Mouse (Mus musculus) megakaryocyte progenitor cell, adult 5-6 weeks (primary cell): ENCODE results near the gene Ccdc42. TPM values are rescaled to one million over a fixed set of nuclear protein-coding genes. Genes with fewer than 3 reads are reported as not detected.

Source experiments
- ATAC-seq: replicated peaks from 2 replicates; pipeline ENCODE4 v1.8.0; 2016; ENCODE audit warnings: mild to moderate bottlenecking, moderate TSS enrichment, inconsistent platforms; ENCODE audit not compliant: poor library complexity
- total RNA-seq, 2 experiments: library from RNA; stranded (forward) in 1 of 2; stranded (reverse) in 1 of 2; fragments of 157-497, 149-512 nt in 1 of 2; fragments of 200-1000 nt in 1 of 2; gene quantifications; 2 replicates each; pipeline versions ENCODE4 v1.2.3 to v1.2.4; 2015 to 2017

The Ccdc42 gene
- total RNA-seq (2015) (not detected in 2 replicates), total RNA-seq (2017) (not detected in 2 replicates)

DNA sequence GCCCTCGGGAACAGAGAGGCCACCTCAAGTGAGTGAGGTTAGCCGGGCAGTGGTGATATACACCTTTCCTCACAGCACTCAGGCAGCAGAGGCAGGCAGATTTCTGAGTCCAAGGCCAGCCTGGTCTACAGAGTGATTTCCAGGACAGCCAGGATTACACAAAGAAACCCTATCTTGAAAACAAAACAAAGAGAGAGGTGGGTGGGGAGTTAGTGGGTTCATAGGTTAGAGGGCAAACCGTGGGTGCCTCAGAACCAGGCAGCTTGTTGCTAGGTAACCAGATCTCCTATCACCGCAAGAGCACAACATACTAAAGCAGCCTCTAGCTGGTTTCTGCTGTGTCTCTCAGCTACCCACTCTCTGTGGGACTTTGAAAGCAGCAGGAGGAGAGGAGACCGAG, at the start of gene Ccdc42:
Gene Ccdc42, plus strand, starts transcription at position 301 of the 400 bp plus-strand sequence.
- no peak for ATAC-seq

DNA sequence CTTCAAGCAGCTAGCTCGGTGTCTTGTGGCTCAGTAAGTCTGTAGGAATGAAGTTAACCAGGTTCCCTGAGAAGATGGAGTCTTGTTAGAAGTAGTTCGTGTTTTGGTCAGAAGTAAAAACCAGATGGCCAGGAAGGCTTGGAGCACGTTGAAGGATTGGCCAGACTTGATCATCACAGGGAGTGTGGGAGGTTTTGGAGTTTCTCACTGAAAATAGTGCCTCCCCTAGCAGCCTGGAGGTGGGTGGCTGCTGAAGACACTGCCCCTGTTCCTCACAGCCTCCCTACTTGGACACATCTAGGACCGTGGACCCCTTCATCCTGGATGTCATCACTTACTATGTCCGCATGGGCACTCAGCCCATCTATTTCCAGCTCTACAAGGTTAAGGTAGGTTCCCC, 47.2 kb upstream of the Ccdc42 start:
- no peak for ATAC-seq

DNA sequence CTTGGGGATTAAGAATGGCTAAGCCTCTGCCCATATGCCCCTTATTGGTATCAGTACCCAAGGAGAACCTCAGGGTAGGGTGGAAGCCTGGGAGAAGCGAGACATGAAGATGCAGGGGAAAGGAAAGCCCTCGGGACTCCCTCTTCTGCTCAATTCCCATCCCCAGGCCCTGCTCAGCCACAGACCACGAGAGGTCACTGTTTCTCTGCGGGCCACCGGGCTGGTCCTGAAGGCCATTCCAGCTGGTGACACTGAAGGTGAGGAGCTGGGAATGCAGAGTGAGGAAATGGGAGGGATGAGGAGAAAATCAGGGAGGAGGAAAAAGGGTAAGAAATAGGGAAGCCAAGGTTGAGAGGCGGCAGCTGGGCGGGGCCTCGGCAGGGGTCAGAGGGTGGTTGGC, 42.3 kb upstream of the Ccdc42 start:
- ATAC-seq, result no peak

DNA sequence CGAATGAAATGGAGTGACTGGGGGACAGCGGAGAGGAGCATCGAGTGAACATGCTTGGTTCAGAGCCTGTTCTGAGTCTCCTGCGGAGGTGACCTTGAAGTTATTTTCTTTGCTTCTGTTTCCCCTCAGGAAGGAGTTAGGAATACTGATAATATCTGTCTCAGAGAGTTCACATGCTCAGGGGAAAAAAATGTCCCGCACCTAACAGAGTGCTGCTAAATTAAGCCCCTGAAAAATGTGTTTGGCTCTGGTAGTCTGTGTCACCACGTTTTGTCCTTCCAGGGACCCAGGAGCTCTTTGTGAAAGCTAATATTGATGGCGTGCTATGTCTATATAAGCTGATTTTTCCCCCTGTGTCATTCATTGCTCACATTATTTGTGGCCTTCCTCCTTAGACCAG, 41.6 kb upstream of the Ccdc42 start:
- ATAC-seq, result no peak

DNA sequence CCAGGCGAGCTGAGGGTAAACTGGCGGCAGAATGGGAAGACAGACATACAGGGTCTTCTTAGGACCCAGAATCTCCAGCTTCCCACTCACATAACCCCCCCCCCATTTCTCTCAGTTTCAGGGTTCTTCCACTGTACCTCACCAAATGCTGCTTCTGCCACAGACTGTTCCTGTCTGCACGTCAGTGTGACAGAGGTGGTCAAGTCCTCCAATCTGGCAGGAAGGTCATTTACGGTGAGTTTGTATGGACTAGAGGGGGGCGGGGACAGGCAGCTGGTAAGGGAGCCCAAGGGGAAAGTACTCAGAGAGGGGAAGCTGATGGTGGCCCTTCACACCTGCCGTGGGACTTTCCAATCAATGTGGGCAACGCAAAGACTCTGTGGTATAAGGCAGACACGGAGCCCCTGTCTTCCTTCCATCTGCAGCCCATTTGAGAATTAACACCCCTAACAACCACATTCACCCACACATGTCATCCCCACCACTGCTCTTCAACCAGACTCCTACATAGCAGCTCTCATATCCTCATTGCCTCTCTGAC, 41.1 kb upstream of the Ccdc42 start:
- no peak for ATAC-seq

DNA sequence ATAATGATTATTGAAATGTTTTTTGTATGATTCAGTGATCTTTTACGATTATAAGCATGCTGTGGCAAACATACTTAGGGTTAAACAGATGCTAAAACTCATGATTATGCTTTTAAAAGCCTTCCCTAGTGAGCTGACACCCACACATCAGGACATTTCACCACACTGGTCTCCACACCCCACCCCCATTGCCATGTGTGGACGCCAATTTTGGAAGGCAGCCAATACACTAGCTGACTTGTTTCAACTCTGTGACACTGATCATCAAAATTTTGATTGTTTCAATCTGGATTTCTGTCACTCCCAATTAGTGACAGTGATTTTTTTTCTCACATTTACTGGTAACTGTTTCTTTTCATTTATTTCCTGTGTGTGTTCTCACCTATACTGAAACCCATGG, 39.3 kb upstream of the Ccdc42 start:
- no peak for ATAC-seq

DNA sequence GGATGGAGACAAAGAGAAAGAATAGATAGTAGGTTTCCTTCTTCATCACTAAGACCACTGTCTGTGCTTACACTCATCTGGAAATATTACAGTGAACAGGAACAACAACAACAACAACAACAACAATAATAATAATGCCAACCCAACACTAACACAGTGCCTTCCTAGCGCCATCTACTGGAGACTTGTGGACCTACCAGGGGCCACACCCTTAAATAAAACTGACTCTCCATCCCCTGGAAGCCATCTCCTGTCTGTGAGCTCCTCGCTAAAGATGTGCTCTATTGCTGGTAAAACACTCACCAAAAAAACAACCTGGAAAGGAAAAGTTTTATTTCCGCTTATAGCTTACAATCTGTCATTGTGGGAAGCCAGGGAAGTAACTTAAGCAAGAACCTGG, 37.2 kb upstream of the Ccdc42 start:
- ATAC-seq, result 0 out of 2 replicates have a peak, but pooled peaks have one; percentile 54

DNA sequence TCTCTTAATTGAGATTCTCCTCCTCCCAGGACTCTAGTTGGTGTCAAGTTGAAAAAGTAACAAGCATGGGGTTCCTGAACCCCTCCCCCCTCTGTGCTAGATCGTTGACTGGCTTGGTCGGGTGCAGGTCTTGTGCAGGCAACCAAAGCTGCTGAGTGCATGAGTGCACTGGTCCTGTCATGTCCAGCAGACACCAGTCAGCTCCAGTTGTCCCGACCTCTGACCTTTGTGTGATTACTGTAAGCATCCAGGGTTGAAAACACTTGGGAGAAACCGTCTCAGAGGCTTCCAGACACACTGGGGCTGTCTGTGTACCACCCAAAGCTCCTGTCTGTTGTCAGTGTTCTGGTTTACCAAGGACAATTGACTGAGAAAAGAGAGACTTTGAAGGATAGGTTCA, 36.5 kb upstream of the Ccdc42 start:
- ATAC-seq, result no peak

DNA sequence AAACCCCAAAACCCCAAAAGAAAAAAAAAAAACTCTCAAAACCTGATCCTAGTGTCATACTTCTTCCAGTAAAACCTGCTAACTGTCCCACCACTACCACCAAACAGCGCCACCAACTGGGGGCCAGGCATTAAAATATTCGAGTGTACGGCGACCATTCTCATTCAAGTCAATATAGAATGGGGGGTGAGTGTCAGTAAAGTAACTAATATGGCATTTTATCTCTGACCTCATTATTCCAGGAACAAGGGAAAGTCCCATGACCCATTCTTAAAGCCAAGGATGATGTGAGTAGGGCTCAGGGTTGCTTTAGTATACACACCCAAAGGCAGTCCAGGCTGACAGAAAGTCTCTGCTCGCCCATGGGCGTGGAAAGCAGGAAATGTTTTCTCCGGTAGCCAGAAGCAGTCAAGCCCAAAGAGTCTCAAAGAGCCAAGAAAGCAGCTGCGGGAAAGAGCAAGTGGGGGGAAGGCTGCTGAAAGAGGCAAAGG, 32.8 kb upstream of the Ccdc42 start:
- ATAC-seq, result 0 out of 2 replicates have a peak, but pooled peaks have one; percentile 42

DNA sequence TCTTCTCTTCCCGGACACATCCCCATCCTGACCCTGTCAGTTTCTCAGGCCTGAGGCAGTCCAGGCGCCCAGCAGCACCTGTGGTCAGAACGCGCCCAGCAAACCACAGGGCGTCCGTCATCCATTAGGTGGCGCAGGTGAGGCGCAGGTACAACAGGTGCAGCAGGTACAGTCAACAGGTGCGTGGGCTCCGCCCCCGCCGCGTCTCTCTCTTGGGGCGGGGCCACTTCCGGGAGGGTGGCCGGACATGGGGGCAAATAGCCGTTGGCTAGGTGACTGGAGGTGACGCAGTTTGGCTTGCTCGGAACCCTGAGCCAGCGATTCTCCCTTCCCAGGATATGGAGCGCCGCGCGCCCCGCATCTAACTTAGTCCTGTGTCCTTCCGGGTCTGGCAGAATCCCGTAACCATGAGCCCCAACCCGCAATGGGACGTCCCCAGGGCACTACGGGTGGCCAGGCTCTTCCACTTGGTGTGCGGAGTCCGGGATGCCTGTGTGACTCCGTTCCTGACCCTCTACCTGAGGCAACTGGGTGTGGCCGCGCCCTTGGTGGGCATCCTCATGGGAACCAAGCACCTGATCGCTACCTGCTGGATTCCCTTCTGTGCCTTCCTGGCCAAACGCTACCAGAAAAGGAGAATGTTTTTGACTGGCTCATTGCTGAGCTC, 30.8 kb upstream of the Ccdc42 start, which contains the start of gene Mfsd6l:
Gene Mfsd6l, plus strand, starts transcription at position 269 of the 667 bp plus-strand sequence.
- ATAC-seq, result no peak

DNA sequence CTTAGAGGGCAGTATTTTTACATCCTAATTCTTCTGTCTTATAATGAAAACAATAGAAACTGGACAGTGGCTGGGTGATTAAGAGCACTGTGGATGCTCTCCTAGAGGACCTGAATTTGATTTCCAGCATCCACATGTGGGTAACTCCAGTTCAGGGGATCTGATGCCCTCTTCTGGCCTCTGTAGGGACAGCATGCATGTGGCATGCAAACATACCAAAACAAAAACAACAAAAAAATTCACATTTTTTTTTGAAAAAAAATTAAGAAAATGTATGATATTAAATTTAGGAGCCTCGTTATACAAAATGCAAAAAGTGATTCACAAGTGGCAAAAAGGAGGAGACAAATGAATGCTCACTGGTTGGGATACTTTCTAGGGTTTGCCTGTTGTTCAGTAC, 27.3 kb upstream of the Ccdc42 start:
- ATAC-seq, result 0 out of 2 replicates have a peak, but pooled peaks have one; percentile 31

DNA sequence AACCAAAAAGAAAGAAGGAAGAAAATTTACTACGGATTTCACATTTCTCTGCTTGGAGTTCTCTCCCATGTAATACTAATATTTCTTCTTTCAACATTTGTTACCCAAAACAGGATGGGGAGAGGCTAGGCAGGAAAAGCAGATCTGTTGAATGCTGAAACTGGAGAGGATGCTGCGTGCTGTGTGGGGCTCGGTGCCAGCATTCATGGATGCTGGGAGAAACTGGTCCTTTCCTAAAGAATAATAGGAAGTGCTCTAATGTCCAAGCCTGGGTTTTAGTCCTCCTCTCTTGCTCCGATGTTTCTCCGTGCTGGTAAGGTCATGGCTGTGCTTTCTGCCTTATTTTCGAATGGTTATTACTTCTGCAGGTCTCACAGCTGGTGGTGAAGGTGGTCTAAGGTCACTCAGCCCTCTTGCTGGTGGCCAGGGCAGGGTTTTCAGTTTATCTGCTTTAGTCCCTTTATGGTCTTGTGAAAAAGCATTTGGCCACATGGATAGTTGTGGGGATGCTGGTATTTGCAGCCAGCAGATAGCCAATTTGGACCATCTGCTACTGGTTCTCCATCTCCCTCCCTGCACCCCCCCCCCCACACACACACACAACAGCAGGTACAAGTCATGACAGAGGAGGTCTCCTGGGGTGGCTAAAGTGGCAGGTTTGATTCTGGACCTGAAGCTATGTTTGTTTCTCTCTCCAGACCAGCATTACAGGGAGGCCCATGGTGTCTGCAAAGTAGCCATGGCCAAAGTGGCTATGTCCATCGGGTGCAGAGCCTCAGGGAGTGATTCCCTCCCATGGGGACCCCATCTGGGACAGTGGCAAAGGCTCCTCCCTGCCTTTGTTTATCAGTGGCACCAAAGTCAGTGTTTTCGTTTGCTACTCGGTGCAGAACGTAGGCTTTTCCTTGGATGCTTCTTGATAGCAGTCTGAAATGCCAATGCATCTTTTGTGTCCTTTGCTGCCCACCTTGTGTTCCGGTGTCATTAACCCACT, 24.6 kb upstream of the Ccdc42 start:
- ATAC-seq, result no peak

DNA sequence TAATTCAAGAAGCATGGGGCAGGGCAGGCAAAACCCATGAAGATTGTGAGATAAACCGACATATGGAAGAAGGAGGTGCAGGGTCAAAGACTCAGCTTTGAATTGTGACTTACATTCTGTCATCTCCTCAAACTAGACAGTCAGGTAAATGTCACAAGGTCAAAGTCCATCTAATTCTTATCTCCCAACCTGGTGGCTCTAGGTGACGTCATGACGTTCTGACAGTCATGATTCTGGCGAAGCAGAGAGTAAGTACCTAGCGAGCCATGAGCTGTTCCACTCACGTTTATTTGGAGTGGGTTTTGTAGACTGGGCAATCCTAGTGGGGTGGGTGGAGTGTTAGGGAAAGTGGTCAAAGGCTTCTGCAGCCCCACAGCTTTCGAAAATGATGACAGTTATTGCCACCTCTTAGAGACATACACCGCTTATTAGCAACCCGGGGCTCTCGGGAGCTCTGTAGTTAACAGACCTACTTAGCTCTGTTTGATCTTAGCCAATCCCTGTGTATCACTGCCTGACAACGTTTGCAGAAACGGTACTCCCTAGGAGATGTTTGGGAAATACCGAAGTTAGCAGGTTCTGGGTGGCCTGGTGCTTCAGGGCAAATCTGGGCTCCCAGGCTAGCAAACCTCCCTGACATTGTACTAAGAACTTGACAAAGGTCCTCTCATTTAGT, 22.3 kb upstream of the Ccdc42 start:
- ATAC-seq, result no peak

DNA sequence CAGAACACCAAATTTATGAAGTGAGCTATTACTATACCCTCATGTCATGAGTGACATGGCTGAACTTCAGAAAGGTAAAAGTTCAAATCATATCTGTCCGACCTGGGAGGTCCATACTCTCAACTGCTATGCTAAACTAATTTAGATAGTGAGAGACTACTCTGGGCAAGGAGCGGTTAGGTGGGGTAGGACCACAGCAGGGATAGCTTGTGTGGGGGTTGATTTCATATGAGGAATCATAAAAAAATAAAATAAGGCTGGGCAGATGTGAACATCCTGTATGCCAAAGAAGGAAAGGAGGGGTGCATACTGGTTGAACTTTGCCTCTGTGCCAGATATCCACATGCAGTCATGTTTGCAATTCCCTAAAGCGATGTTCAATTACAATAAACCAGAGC, 21.8 kb upstream of the Ccdc42 start:
- ATAC-seq, result no peak

DNA sequence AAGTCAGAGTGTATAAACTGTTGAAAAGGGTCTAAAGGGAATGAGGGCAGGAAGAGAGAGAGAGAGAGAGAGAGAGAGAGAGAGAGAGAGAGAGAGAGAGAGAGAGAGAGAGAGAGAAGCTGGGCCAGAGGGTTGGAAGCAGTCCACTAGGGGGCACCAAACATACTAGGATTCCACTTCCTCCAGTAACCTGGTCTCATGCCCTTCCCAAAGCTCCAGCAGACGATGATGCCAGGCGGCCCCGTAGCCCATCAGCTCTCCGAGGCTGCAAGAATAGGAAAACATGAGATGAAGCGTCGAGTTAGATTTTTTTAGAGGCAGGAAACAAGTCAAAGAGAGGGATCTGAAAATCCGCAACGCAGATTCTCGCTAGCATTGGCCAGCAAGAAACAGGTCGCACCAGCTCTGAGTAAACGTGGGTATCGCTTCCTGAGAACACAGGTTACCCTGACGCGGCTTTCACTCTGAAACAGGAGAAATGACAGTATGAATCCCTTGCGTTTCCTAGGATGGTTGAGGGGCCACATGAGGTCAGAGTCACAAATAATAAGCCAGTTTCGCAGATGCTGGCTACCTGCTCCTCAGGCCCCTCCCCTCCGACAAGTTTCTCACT, 20.3 kb upstream of the Ccdc42 start:
- ATAC-seq, result 0 out of 2 replicates have a peak, but pooled peaks have one; percentile 61

DNA sequence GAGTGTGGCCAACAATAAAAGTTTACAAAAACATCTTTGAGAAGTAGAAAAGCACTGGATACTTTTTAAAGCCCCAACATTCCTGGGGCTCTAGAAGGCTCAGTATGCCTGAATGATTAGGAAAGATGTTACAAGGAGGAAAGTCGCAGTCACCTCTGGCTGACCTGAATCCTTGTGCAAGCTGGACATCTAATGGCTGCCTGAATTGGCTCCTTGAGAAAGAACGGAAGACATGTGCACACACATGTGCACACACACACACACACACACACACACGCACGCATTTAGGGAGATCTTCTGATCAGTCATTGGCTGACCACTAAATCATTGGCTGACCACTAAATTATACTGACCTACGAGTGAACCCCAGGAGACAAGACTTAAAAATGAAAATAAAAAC, 16.0 kb upstream of the Ccdc42 start:
- ATAC-seq, result no peak

DNA sequence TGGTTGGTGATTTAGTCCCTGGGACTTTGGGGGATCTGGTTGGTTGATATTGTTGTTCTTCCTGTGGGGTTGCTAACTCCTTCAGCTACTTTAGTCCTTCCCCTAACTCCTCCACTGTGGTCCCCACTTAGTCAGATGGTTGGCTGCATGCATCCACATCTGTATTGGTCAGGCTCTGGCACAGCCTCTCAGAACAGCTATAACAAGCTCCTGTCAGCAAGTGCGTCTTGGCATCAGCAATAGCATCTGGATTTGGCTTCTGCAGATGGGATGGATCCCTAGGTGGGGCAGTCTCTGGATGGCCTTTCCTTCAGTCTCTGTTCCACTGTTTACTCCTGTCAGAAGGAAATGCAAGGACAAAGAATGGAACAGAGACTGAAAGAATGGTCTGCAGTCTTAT, 9.7 kb upstream of the Ccdc42 start:
- ATAC-seq, result no peak

DNA sequence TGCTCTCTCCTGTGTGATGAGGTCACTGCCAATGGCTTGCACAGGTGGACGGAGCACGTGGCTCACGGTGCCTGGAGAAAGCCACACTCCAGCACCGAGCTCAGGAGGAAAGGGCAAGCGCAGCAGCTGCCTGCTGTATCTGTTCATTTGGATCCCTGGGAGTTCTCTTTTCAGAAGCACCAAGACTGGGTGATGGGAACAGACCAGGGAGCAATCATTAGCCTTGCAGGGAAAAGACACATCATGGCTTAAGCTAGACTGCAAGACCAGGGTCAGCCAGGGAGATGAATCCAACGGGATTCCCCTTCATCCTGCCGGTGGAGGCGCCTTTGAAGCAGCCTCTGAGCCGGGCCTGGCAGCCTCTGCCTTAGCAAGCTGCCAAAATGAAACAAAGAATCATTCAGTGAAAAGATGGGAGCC, 7.3 kb upstream of the Ccdc42 start:
- ATAC-seq, result no peak

DNA sequence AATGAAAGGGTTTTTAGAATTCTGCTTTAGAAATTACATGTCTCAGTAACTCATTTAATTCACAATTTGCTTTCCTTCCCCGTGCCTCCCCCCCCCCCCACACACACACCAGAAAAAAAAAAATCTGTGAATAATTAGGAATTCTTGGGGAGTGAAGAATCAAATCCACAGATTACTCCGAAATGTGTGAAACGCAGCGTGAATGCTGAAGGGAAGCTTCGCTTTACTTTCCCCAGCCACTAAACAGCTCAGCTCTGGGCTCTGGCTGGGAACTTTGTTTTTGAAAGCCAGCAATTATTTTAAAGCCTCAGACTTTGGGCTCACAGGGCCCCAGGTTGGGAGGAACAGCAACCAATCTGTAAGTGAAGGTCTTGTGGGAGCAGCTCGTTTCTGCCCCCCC, 6.3 kb upstream of the Ccdc42 start:
- ATAC-seq, result no peak

DNA sequence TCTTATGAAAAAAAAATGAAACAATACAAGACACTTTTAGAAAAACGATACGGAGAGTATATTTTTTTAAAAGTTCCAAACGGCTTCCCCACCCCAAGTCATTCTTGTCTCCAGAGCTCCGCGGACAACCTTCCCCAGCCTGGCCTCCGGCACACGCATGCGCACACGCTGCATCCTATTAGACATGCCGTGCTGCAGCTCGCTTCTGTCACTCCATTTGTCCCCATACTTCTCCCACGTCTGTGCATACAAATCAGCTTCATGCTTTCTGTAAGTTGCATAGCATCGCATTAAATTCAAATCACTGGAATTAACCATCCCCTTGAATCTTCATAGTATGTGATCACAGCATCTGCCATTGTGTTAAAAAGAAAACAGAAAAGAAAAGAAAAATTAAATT, 3.6 kb upstream of the Ccdc42 start:
- no peak for ATAC-seq
